Mouse (Mus musculus) forebrain, embryonic 12.5 days (tissue): Measurements from ENCODE around the gene Grtp1. TPM values are rescaled to one million over a fixed set of nuclear protein-coding genes. Genes with fewer than 3 reads are reported as not detected.

Experiments used
- ATAC-seq: fragments of 200-750 bp; cut with Nextera tagmentation; 2 replicates; pipeline ENCODE4 v1.8.0; 2017; ENCODE audit warnings: moderate TSS enrichment; ENCODE audit not compliant: low FRiP score
- H3K27ac ChIP-seq: fragments of 300-500 bp; sonication (generic); 2 replicates; pipeline ENCODE4 v1.5.1; 2016; ENCODE audit warnings: mild to moderate bottlenecking
- H3K27me3 ChIP-seq: fragments of 300-500 bp; sonication (generic); 2 replicates; pipeline ENCODE4 v1.6.1; 2016; ENCODE audit warnings: mild to moderate bottlenecking
- H3K36me3 ChIP-seq: fragments of 300-500 bp; sonication (generic); replicated peaks from 2 replicates; pipeline ENCODE4 v1.6.1; 2016; ENCODE audit warnings: mild to moderate bottlenecking
- H3K4me1 ChIP-seq: fragments of 300-500 bp; sonication (generic); 2 replicates; pipeline ENCODE4 v1.6.1; 2016
- H3K4me2 ChIP-seq: fragments of 300-500 bp; sonication (generic); 2 replicates; pipeline ENCODE4 v1.6.1; 2016; ENCODE audit warnings: mild to moderate bottlenecking, moderate library complexity
- H3K4me3 ChIP-seq: fragments of 300-500 bp; sonication (generic); replicated peaks from 2 replicates; pipeline ENCODE4 v1.5.1; 2016; ENCODE audit warnings: mild to moderate bottlenecking
- H3K9ac ChIP-seq: fragments of 300-500 bp; sonication (generic); 2 replicates; pipeline ENCODE4 v1.6.1; 2016; ENCODE audit warnings: mild to moderate bottlenecking
- H3K9me3 ChIP-seq: fragments of 300-500 bp; sonication (generic); 2 replicates; pipeline ENCODE4 v1.6.1; 2016
- WGBS: fragments of 180-500 bp; shearing (Covaris S2); methylation state at CpG from one replicate; pipeline ENCODE4 v1.1.7; 2016; 5-methylcytosine and 5-hydroxymethylcytosine counted together
- polyA plus RNA-seq: library from polyadenylated mRNA; unstranded; fragments of >200 nt; fragmentation: Nextera tagmentation; extraction: Ambion mirVana; gene quantifications from 2 replicates; pipeline ENCODE4 v1.2.1, GENCODE M21; 2016

The Grtp1 gene
- polyA plus RNA-seq, 1 experiment from 2014 or later = 19.3 TPM

- Histone ChIP-seq H3K27ac (no peak overlapping the region), H3K27me3 (peaks cover 4% of the 10 kb centered on the region; the same call in 1 of the 2 replicates), H3K4me2 (no peak overlapping the region), H3K4me1 (peaks cover 6% of the 10 kb centered on the region), H3K9ac (no peak overlapping the region), H3K4me3 (no peak overlapping the region), H3K9me3 (no peaks in the 10 kb centered on the region), H3K36me3 (no peaks in the 10 kb centered on the region)
- no peak for ATAC-seq
- WGBS = 84% methylated on average over 4 of the region's 4 CpGs
Observed at GRCm38 (mm10) chr8:13218441-13218840, 18.0 kb upstream of the Grtp1 start.

- Histone ChIP-seq H3K9me3 (no peaks in the 10 kb centered on the region), H3K27me3 (peaks cover 4% of the 10 kb centered on the region; the same call in 1 of the 2 replicates), H3K4me1 (peaks cover 10% of the 10 kb centered on the region), H3K9ac (no peak overlapping the region), H3K4me3 (no peak overlapping the region), H3K27ac (no peak overlapping the region), H3K4me2 (no peak overlapping the region), H3K36me3 (no peaks in the 10 kb centered on the region)
- ATAC-seq = no peak
Observed at GRCm38 (mm10) chr8:13217986-13218385, 17.6 kb upstream of the Grtp1 start.

GRCm38 (mm10) chr8:13217093-13217492 is 16.7 kb upstream of the Grtp1 start:
- no peak overlapping the region for H3K4me3 ChIP-seq
- peaks cover 11% of the 10 kb centered on the region for H3K4me1 ChIP-seq
- H3K9ac ChIP-seq = no peak overlapping the region
- no peak for ATAC-seq
- no peaks in the 10 kb centered on the region for H3K9me3 ChIP-seq
- H3K4me2 ChIP-seq = no peak overlapping the region
- H3K27me3 ChIP-seq = peaks cover 4% of the 10 kb centered on the region; the same call in 1 of the 2 replicates
- no peaks in the 10 kb centered on the region for H3K36me3 ChIP-seq
- H3K27ac ChIP-seq = no peak overlapping the region
- 75% methylated on average over 5 of the region's 5 CpGs for WGBS

- Histone ChIP-seq H3K9ac (no peak overlapping the region), H3K27me3 (peaks cover 3% of the 10 kb centered on the region; the same call in 1 of the 2 replicates), H3K4me3 (no peak overlapping the region), H3K9me3 (no peaks in the 10 kb centered on the region), H3K36me3 (no peaks in the 10 kb centered on the region), H3K4me1 (peaks cover 11% of the 10 kb centered on the region), H3K27ac (no peak overlapping the region), H3K4me2 (no peak overlapping the region)
- no peak for ATAC-seq
- WGBS = 75% methylated on average over 8 of the region's 8 CpGs
Observed at GRCm38 (mm10) chr8:13216386-13216785, 16.0 kb upstream of the Grtp1 start.

GRCm38 (mm10) chr8:13213479-13214268 is 13.3 kb upstream of the Grtp1 start:
- H3K27me3 ChIP-seq = no peaks in the 10 kb centered on the region; the same call in 1 of the 2 replicates
- H3K9ac ChIP-seq = 0 out of 2 replicates have a peak overlapping the region, but pooled peaks have one; percentile 17
- H3K36me3 ChIP-seq = no peaks in the 10 kb centered on the region
- H3K9me3 ChIP-seq = no peaks in the 10 kb centered on the region
- H3K27ac ChIP-seq = peak overlapping the region; percentile 13; the same call in 1 of the 2 replicates
- H3K4me1 ChIP-seq = peaks cover 11% of the 10 kb centered on the region
- no peak overlapping the region for H3K4me3 ChIP-seq
- peak; percentile 75 for ATAC-seq
- 25% methylated on average over 10 of the region's 10 CpGs for WGBS
- peak overlapping the region; percentile 39 for H3K4me2 ChIP-seq

GRCm38 (mm10) chr8:13209770-13210169 is 9.3 kb upstream of the Grtp1 start:
- H3K9me3 ChIP-seq = no peaks in the 10 kb centered on the region
- no peaks in the 10 kb centered on the region; the same call in 1 of the 2 replicates for H3K27me3 ChIP-seq
- WGBS = 73% methylated on average over 1 of the region's 1 CpGs
- H3K27ac ChIP-seq = no peak overlapping the region
- H3K4me2 ChIP-seq = no peak overlapping the region
- peaks cover 11% of the 10 kb centered on the region for H3K4me1 ChIP-seq
- no peak overlapping the region for H3K4me3 ChIP-seq
- no peak overlapping the region for H3K9ac ChIP-seq
- ATAC-seq = no peak
- no peaks in the 10 kb centered on the region for H3K36me3 ChIP-seq

GRCm38 (mm10) chr8:13208627-13209355 is 8.4 kb upstream of the Grtp1 start:
- no peak for ATAC-seq
- H3K27ac ChIP-seq = no peak overlapping the region
- no peaks in the 10 kb centered on the region for H3K36me3 ChIP-seq
- peaks cover 9% of the 10 kb centered on the region for H3K4me1 ChIP-seq
- H3K27me3 ChIP-seq = no peaks in the 10 kb centered on the region
- no peak overlapping the region for H3K4me3 ChIP-seq
- WGBS = 57% methylated on average over 6 of the region's 6 CpGs
- H3K4me2 ChIP-seq = no peak overlapping the region
- no peaks in the 10 kb centered on the region for H3K9me3 ChIP-seq
- H3K9ac ChIP-seq = no peak overlapping the region

GRCm38 (mm10) chr8:13206290-13206689 is 5.9 kb upstream of the Grtp1 start:
- H3K9ac ChIP-seq = no peak overlapping the region
- no peaks in the 10 kb centered on the region for H3K36me3 ChIP-seq
- no peak overlapping the region for H3K27ac ChIP-seq
- no peak overlapping the region for H3K4me2 ChIP-seq
- no peak for ATAC-seq
- peaks cover 24% of the 10 kb centered on the region for H3K27me3 ChIP-seq
- no peaks in the 10 kb centered on the region for H3K9me3 ChIP-seq
- no peak overlapping the region for H3K4me3 ChIP-seq
- H3K4me1 ChIP-seq = 0 out of 2 replicates have a peak, but pooled peaks cover 1% of the 10 kb centered on the region
- WGBS = 44% methylated on average over 5 of the region's 5 CpGs

GRCm38 (mm10) chr8:13205311-13205710 is 4.9 kb upstream of the Grtp1 start:
- H3K27ac ChIP-seq = no peak overlapping the region
- H3K4me2 ChIP-seq = no peak overlapping the region
- ATAC-seq = no peak
- WGBS = 88% methylated on average over 5 of the region's 5 CpGs
- H3K36me3 ChIP-seq = no peaks in the 10 kb centered on the region
- H3K27me3 ChIP-seq = peaks cover 34% of the 10 kb centered on the region
- no peak overlapping the region for H3K9ac ChIP-seq
- H3K4me1 ChIP-seq = peaks cover 8% of the 10 kb centered on the region
- H3K4me3 ChIP-seq = no peak overlapping the region
- no peaks in the 10 kb centered on the region for H3K9me3 ChIP-seq

GRCm38 (mm10) chr8:13204371-13205140 is 4.1 kb upstream of the Grtp1 start:
- ATAC-seq = no peak

GRCm38 (mm10) chr8:13203472-13203871 is 3.1 kb upstream of the Grtp1 start:
- ATAC-seq = no peak
- 63% methylated on average over 1 of the region's 1 CpGs for WGBS
- no peak overlapping the region for H3K27ac ChIP-seq
- peaks cover 42% of the 10 kb centered on the region for H3K27me3 ChIP-seq
- peaks cover 13% of the 10 kb centered on the region for H3K4me1 ChIP-seq
- no peak overlapping the region for H3K4me2 ChIP-seq
- no peaks in the 10 kb centered on the region for H3K36me3 ChIP-seq
- H3K9me3 ChIP-seq = no peaks in the 10 kb centered on the region
- no peak overlapping the region for H3K9ac ChIP-seq
- no peak overlapping the region for H3K4me3 ChIP-seq

More at GRCm38 (mm10) chr8:13204371-13205140, 4.1 kb upstream of the Grtp1 start:
- Histone ChIP-seq H3K4me2 (no peak overlapping the region), H3K4me3 (no peak overlapping the region), H3K27ac (no peak overlapping the region), H3K4me1 (peaks cover 11% of the 10 kb centered on the region), H3K9ac (no peak overlapping the region), H3K27me3 (peaks cover 39% of the 10 kb centered on the region), H3K36me3 (no peaks in the 10 kb centered on the region), H3K9me3 (no peaks in the 10 kb centered on the region)
- 72% methylated on average over 12 of the region's 12 CpGs for WGBS

GRCm38 (mm10) chr8:13202806-13203205 is 2.4 kb upstream of the Grtp1 start:
- H3K4me1 ChIP-seq = peaks cover 13% of the 10 kb centered on the region
- ATAC-seq = no peak
- H3K4me2 ChIP-seq = no peak overlapping the region
- no peak overlapping the region for H3K9ac ChIP-seq
- no peaks in the 10 kb centered on the region for H3K36me3 ChIP-seq
- H3K4me3 ChIP-seq = no peak overlapping the region
- H3K27me3 ChIP-seq = peaks cover 42% of the 10 kb centered on the region
- no peak overlapping the region for H3K27ac ChIP-seq
- WGBS = 85% methylated on average over 3 of the region's 3 CpGs
- no peaks in the 10 kb centered on the region for H3K9me3 ChIP-seq
